Mouse (Mus musculus): ENCODE measurements around the gene Hmg20a. TPM values are rescaled to one million over a fixed set of nuclear protein-coding genes. Genes with fewer than 3 reads are reported as not detected.
A peak's percentile ranks its signal among the peaks of the same experiment; 100 is the strongest.

Gene Hmg20a
- total RNA-seq (2014; rRNA removed), result 62.0 and 67.9 TPM in 2 replicates
- polyA plus RNA-seq (2015; fragmentation: Nextera tagmentation; extraction: Ambion mirVana), result 73.6 and 76.3 TPM in 2 replicates

GRCm38 (mm10) chr9:56417948-56418737 lies at the start of gene Hmg20a, which contains the start of gene Peak1:
Hmg20a (plus strand) TSS chr9:56418609.
Peak1 (minus strand) TSS chr9:56418067.
- peak; percentile 98 for ATAC-seq (ENCODE audit: low FRiP score)
- Histone ChIP-seq H3K9me3 (ENCODE audit: low read length) (no peaks in the 10 kb centered on the region), H3K9ac (replicated peaks; ENCODE audit: low read length, poor library complexity, severe bottlenecking) (peak within 1 kb of the TSS; percentile 83), H3K4me2 (ENCODE audit: low read depth, low read length, poor library complexity, severe bottlenecking) (peak within 1 kb of the TSS; percentile 86), H3K4me3 (ENCODE audit: low read depth, low read length) (peak within 1 kb of the TSS; percentile 72), H3K36me3 (ENCODE audit: insufficient read depth, low read length) (no peaks in the 10 kb centered on the region), H3K27me3 (ENCODE audit: insufficient read depth, low read length) (no peaks in the 10 kb centered on the region), H3K4me1 (ENCODE audit: insufficient read depth, low read length) (no peaks in the 10 kb centered on the region), H3K27ac (ENCODE audit: low read depth, low read length) (peak within 1 kb of the TSS; percentile 96)
- no peak for TF ChIP-seq CTCF (IDR thresholded peaks at IDR 0.05)
- WGBS, result under 1% methylated on average over 59 of the region's 59 CpGs
- peak; percentile 100 for DNase-seq (ENCODE audit: low spot score)

GRCm38 (mm10) chr9:56368814-56369213 lies 49.6 kb upstream of the Hmg20a start:
- no peak for DNase-seq (ENCODE audit: low spot score)
- Histone ChIP-seq H3K4me3 (ENCODE audit: low read depth, low read length) (no peak overlapping the region), H3K27ac (ENCODE audit: low read depth, low read length) (no peak overlapping the region), H3K4me2 (ENCODE audit: low read depth, low read length, poor library complexity, severe bottlenecking) (no peak overlapping the region), H3K9me3 (ENCODE audit: low read length) (no peaks in the 10 kb centered on the region), H3K36me3 (ENCODE audit: insufficient read depth, low read length) (no peaks in the 10 kb centered on the region), H3K4me1 (ENCODE audit: insufficient read depth, low read length) (no peaks in the 10 kb centered on the region), H3K9ac (replicated peaks; ENCODE audit: low read length, poor library complexity, severe bottlenecking) (no peak overlapping the region), H3K27me3 (ENCODE audit: insufficient read depth, low read length) (no peaks in the 10 kb centered on the region)
- WGBS, result 60% methylated on average over 3 of the region's 3 CpGs
- TF ChIP-seq CTCF (IDR thresholded peaks at IDR 0.05), result no peak
- no peak for ATAC-seq (ENCODE audit: low FRiP score)

DNA sequence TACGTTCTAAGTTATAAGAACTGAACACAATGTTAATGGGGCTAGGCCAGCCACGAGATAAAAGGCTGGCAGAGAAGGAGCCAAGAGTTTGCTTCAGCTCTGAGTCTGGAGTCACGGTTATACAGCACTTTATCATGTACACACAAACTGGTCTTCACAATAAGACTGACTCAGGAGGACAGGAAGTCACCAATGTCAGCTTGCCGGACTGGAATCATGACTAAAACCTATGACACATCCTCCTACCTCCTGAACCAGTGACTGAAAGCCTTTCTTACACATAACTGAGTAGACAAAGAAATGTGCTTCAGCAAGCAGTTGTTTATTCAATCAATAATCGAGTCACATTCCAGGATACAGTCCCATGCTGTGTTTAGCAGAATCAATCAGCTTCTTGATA lies 47.7 kb upstream of the Hmg20a start:
- ATAC-seq (ENCODE audit: low FRiP score), result no peak
- Histone ChIP-seq H3K36me3 (ENCODE audit: insufficient read depth, low read length) (no peaks in the 10 kb centered on the region), H3K4me1 (ENCODE audit: insufficient read depth, low read length) (no peaks in the 10 kb centered on the region), H3K9ac (replicated peaks; ENCODE audit: low read length, poor library complexity, severe bottlenecking) (no peak overlapping the region), H3K9me3 (ENCODE audit: low read length) (no peaks in the 10 kb centered on the region), H3K27ac (ENCODE audit: low read depth, low read length) (no peak overlapping the region), H3K27me3 (ENCODE audit: insufficient read depth, low read length) (no peaks in the 10 kb centered on the region), H3K4me3 (ENCODE audit: low read depth, low read length) (no peak overlapping the region), H3K4me2 (ENCODE audit: low read depth, low read length, poor library complexity, severe bottlenecking) (no peak overlapping the region)
- no peak for TF ChIP-seq CTCF (IDR thresholded peaks at IDR 0.05)
- 61% methylated on average over 5 of the region's 5 CpGs for WGBS
- DNase-seq (ENCODE audit: low spot score), result no peak

GRCm38 (mm10) chr9:56374401-56374800 lies 44.0 kb upstream of the Hmg20a start:
- Histone ChIP-seq H3K4me1 (ENCODE audit: insufficient read depth, low read length) (no peaks in the 10 kb centered on the region), H3K27ac (ENCODE audit: low read depth, low read length) (no peak overlapping the region), H3K9ac (replicated peaks; ENCODE audit: low read length, poor library complexity, severe bottlenecking) (no peak overlapping the region), H3K9me3 (ENCODE audit: low read length) (no peaks in the 10 kb centered on the region), H3K36me3 (ENCODE audit: insufficient read depth, low read length) (no peaks in the 10 kb centered on the region), H3K4me2 (ENCODE audit: low read depth, low read length, poor library complexity, severe bottlenecking) (no peak overlapping the region), H3K27me3 (ENCODE audit: insufficient read depth, low read length) (no peaks in the 10 kb centered on the region), H3K4me3 (ENCODE audit: low read depth, low read length) (no peak overlapping the region)
- no peak for DNase-seq (ENCODE audit: low spot score)
- ATAC-seq (ENCODE audit: low FRiP score), result no peak
- no peak for TF ChIP-seq CTCF (IDR thresholded peaks at IDR 0.05)
- 76% methylated on average over 4 of the region's 4 CpGs for WGBS

GRCm38 (mm10) chr9:56382786-56383185 lies 35.6 kb upstream of the Hmg20a start:
- ATAC-seq (ENCODE audit: low FRiP score), result no peak
- H3K4me2 ChIP-seq (ENCODE audit: low read depth, low read length, poor library complexity, severe bottlenecking), result no peak overlapping the region

DNA sequence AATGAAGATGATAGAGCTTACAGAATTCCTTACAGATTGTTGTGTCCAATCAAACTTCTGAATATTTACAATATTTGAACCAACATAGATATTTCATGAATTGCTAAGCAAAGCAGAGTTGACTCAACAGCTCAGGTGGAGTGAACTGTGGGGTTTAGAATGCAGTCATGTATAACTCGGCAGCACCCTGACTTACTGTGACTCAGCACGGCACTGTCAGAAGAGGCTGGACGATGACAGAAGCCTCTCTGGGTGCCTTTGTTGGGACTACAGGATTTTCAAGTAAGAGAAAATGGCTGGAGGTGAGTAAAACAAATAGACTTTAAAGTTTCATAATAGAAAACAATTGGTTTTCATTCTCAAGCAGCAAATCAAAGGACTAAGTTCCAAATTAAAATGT lies 25.6 kb upstream of the Hmg20a start:
- Histone ChIP-seq H3K4me2 (ENCODE audit: low read depth, low read length, poor library complexity, severe bottlenecking) (no peak overlapping the region), H3K4me3 (ENCODE audit: low read depth, low read length) (no peak overlapping the region), H3K36me3 (ENCODE audit: insufficient read depth, low read length) (no peaks in the 10 kb centered on the region), H3K9me3 (ENCODE audit: low read length) (no peaks in the 10 kb centered on the region), H3K27ac (ENCODE audit: low read depth, low read length) (no peak overlapping the region), H3K9ac (replicated peaks; ENCODE audit: low read length, poor library complexity, severe bottlenecking) (no peak overlapping the region), H3K27me3 (ENCODE audit: insufficient read depth, low read length) (no peaks in the 10 kb centered on the region), H3K4me1 (ENCODE audit: insufficient read depth, low read length) (no peaks in the 10 kb centered on the region)
- 77% methylated on average over 3 of the region's 3 CpGs for WGBS
- TF ChIP-seq CTCF (IDR thresholded peaks at IDR 0.05), result no peak
- ATAC-seq (ENCODE audit: low FRiP score), result no peak
- DNase-seq (ENCODE audit: low spot score), result no peak

More at GRCm38 (mm10) chr9:56382786-56383185, 35.6 kb upstream of the Hmg20a start:
- H3K4me1 ChIP-seq (ENCODE audit: insufficient read depth, low read length), result no peaks in the 10 kb centered on the region
- H3K27ac ChIP-seq (ENCODE audit: low read depth, low read length), result no peak overlapping the region
- DNase-seq (ENCODE audit: low spot score), result peak; percentile 21
- H3K9me3 ChIP-seq (ENCODE audit: low read length), result no peaks in the 10 kb centered on the region
- TF ChIP-seq CTCF (IDR thresholded peaks at IDR 0.05), result no peak
- 78% methylated on average over 1 of the region's 1 CpGs for whole genome bisulfite sequencing
- H3K4me3 ChIP-seq (ENCODE audit: low read depth, low read length), result no peak overlapping the region
- H3K9ac ChIP-seq (replicated peaks; ENCODE audit: low read length, poor library complexity, severe bottlenecking), result no peak overlapping the region
- H3K36me3 ChIP-seq (ENCODE audit: insufficient read depth, low read length), result no peaks in the 10 kb centered on the region
- no peaks in the 10 kb centered on the region for H3K27me3 ChIP-seq (ENCODE audit: insufficient read depth, low read length)

Data from midbrain, postnatal 0 days (tissue).